Comparison of ENCODE assay signal across 8 mouse cellular contexts in the genomic region with DNA sequence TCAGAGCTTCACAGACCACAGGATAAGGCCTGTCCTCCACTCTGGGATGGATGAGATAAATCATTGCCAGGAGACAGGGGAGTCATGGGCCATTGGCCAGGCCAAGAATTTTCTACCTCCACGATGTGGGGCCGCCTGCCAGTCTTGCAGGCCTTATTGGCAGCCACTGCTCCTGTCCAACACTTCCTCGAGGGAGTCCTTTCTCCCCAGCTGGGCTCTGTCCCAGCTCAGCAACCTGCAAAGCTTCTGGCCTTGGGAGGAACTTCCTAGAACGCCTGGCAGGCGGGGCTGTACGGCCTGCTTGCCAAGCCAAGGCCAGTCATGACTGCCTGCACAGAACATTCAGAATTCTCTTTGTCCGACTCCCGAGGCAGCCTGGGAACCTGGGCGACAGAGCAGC. TPM values are rescaled to one million over a fixed set of nuclear protein-coding genes. Genes with fewer than 3 reads are reported as not detected.
DNase-seq lines count a peak whose midpoint lies in the region; ATAC-seq lines count a peak whose summit lies in the region.

No protein-coding gene starts in this region.

- H3K9ac ChIP-seq in forebrain, embryonic 13.5 days, result peak overlapping the region; percentile 14; the same call in 1 of the 2 replicates
- no peak overlapping the region for H3K9ac ChIP-seq in midbrain, embryonic 15.5 days

- H3K4me3 ChIP-seq in forebrain, embryonic 13.5 days, result no peak overlapping the region
- no peak overlapping the region for H3K4me3 ChIP-seq in midbrain, embryonic 15.5 days

- H3K27me3 ChIP-seq in forebrain, embryonic 13.5 days, result no peaks in the 10 kb centered on the region
- H3K27me3 ChIP-seq in midbrain, embryonic 15.5 days (replicated peaks), result no peaks in the 10 kb centered on the region

- no peak overlapping the region for H3K4me2 ChIP-seq in forebrain, embryonic 13.5 days
- no peak overlapping the region for H3K4me2 ChIP-seq in midbrain, embryonic 15.5 days

- H3K9me3 ChIP-seq in forebrain, embryonic 13.5 days (replicated peaks), result no peaks in the 10 kb centered on the region
- H3K9me3 ChIP-seq in midbrain, embryonic 15.5 days, result no peaks in the 10 kb centered on the region

- intact Hi-C loops in heart, postnatal 25 days (cut with DNase I), result loop anchor here (2.0 to 10.0 kb wide), 3 partner anchors 34 to 374 kb away; a partner anchor contains a TSS

- H3K36me3 ChIP-seq in forebrain, embryonic 13.5 days (ENCODE audit: poor library complexity, severe bottlenecking), result no peaks in the 10 kb centered on the region
- H3K36me3 ChIP-seq in midbrain, embryonic 15.5 days (replicated peaks), result no peaks in the 10 kb centered on the region

- H3K27ac ChIP-seq in forebrain, embryonic 13.5 days, result peak overlapping the region; percentile 49; the same call in 1 of the 2 replicates
- peak overlapping the region; percentile 4; the same call in 1 of the 2 replicates for H3K27ac ChIP-seq in midbrain, embryonic 15.5 days

- H3K4me1 ChIP-seq in forebrain, embryonic 13.5 days, result peaks cover 66% of the 10 kb centered on the region
- H3K4me1 ChIP-seq in midbrain, embryonic 15.5 days, result peaks cover 57% of the 10 kb centered on the region

- WGBS in forebrain, embryonic 13.5 days, result 71% methylated on average over 9 of the region's 9 CpGs
- 62% methylated on average over 9 of the region's 9 CpGs for WGBS in midbrain, embryonic 15.5 days

- peak; percentile 80 for DNase-seq in urinary bladder, postnatal 14 days (ENCODE audit: low spot score)
- no peak for DNase-seq in urinary bladder, adult 2 months (ENCODE audit: low spot score)
- peak; percentile 78 for DNase-seq in heart, postnatal 25 days (ENCODE audit: low spot score)
- peak; percentile 87 to 95 for DNase-seq in kidney, postnatal 25 days
- DNase-seq in right cerebral cortex, postnatal 4 days, result no peak
- DNase-seq in c-Kit-positive CD71-positive TER-119-positive erythroid progenitor cells, embryonic 14.5 days (ENCODE audit: low spot score), result no peak

- no peak for ATAC-seq in forebrain, embryonic 13.5 days
- ATAC-seq in midbrain, embryonic 15.5 days (replicated peaks), result no peak

RNA-seq across cellular contexts. Expression of a gene that starts 58.3 kb away (rescaled TPM):
- 25.0 and 40.9 TPM in 2 replicates for polyA plus RNA-seq in urinary bladder, adult 2 months (2012; rRNA removed)
- 30.6 and 33.3 TPM in 2 replicates for polyA plus RNA-seq in forebrain, embryonic 13.5 days (2015; fragmentation: Nextera tagmentation; extraction: Ambion mirVana)
- 10 to 100 TPM; 19.6 to 19.8 TPM for total RNA-seq in heart, postnatal 25 days (2021)
- polyA plus RNA-seq in midbrain, embryonic 15.5 days (2015; fragmentation: Nextera tagmentation; extraction: Ambion mirVana), result 52.6 and 59.4 TPM in 2 replicates

Comparison
In these comparisons a context has a peak if more than half of its experiments do, and no peak if none do; other contexts are left out.
1. DNase-seq: peak in urinary bladder, postnatal 14 days (single experiment), heart, postnatal 25 days (single experiment) and kidney, postnatal 25 days (2 of 2); none in urinary bladder, adult 2 months (single experiment), right cerebral cortex, postnatal 4 days (single experiment) and c-Kit-positive CD71-positive TER-119-positive erythroid progenitor cells, embryonic 14.5 days (single experiment).